Mouse (Mus musculus): Measurements from ENCODE around the gene Grpel1.

Gene Grpel1

GRCm38 (mm10) chr5:36508351-36508750 is 43.6 kb downstream of the Grpel1 start:
- in situ Hi-C loops (cut with MseI, MboI): no loop called here

GRCm38 (mm10) chr5:36510956-36511355 is 46.2 kb downstream of the Grpel1 start:
- in situ Hi-C loops (cut with MseI, MboI): no loop called here

- in situ Hi-C loops (cut with MseI, MboI): no loop called here
These were observed 50.3 kb downstream of the Grpel1 start for GRCm38 (mm10) chr5:36515126-36515525.

- in situ Hi-C loops (cut with MseI, MboI): no loop called here
These were observed 50.8 kb downstream of the Grpel1 start for GRCm38 (mm10) chr5:36515558-36515957.

- in situ Hi-C loops (cut with MseI, MboI): no loop called here
These were observed 52.8 kb downstream of the Grpel1 start for GRCm38 (mm10) chr5:36517596-36517995.

- in situ Hi-C loops (cut with MseI, MboI): no loop called here
These were observed 55.0 kb downstream of the Grpel1 start for GRCm38 (mm10) chr5:36519751-36520150.

- in situ Hi-C loops (cut with MseI, MboI): no loop called here
These were observed 58.0 kb downstream of the Grpel1 start for GRCm38 (mm10) chr5:36522782-36523181.

- in situ Hi-C loops (cut with MseI, MboI): no loop called here
These were observed 58.5 kb downstream of the Grpel1 start for GRCm38 (mm10) chr5:36523219-36523703.

Data from mouse trophoblast stem cell (cell line).